ENCODE assay signal across 8 mouse cellular contexts in the genomic region with DNA sequence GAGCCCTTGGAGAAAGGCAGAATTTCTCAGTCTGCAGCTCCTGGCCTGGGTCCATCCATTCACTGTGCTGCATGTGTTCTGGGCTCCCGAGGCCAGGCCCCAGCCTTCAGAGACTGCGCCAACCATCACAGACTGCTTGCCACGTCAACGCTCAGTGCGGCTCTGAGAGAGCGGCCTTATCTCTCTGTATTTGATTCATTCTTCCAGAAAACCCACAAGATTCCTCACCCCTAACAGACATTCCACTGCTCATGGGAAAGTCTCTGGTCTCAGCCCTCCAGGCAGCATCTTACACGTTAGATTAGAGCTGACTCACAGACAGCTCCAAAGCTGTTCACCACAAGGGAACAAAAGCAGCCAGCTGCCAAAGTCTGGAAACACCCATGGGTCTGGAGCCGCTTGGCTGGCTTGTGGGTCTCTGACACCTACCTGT.
A peak's percentile ranks its signal among the peaks of the same experiment; 100 is the strongest.
DNase-seq lines count a peak whose midpoint lies in the region; ATAC-seq lines count a peak whose summit lies in the region.

No protein-coding gene starts in this region.

- H3K4me1 ChIP-seq in neural tube, embryonic 13.5 days (replicated peaks), result peaks cover 24% of the 10 kb centered on the region
- H3K4me1 ChIP-seq in heart, embryonic 10.5 days, result peaks cover 27% of the 10 kb centered on the region

- no peaks in the 10 kb centered on the region for H3K27me3 ChIP-seq in neural tube, embryonic 13.5 days
- no peaks in the 10 kb centered on the region for H3K27me3 ChIP-seq in heart, embryonic 10.5 days (ENCODE audit: insufficient read depth, poor library complexity, severe bottlenecking)

- no peaks in the 10 kb centered on the region for H3K9me3 ChIP-seq in neural tube, embryonic 13.5 days
- no peaks in the 10 kb centered on the region for H3K9me3 ChIP-seq in heart, embryonic 10.5 days

- no peak for DNase-seq in neural tube, embryonic 10.5 days (ENCODE audit: extremely low spot score, low spot score)
- DNase-seq in cerebellum, adult 11 months, result peak; percentile 50
- DNase-seq in heart, embryonic 10.5 days (ENCODE audit: low spot score), result peak; percentile 85
- DNase-seq in layer of hippocampus, postnatal 36 days, result peak; percentile 31 to 61
- DNase-seq in right cerebral cortex, postnatal 36 days (ENCODE audit: low spot score in 2 of 2), result peak; percentile 6 to 24
- DNase-seq in spleen, postnatal 4 days (ENCODE audit: low spot score in 2 of 2), result no peak

- no peak overlapping the region for H3K4me3 ChIP-seq in neural tube, embryonic 13.5 days
- no peak overlapping the region for H3K4me3 ChIP-seq in heart, embryonic 10.5 days

- 0 out of 2 replicates have a peak, but pooled peaks have one; percentile 48 for ATAC-seq in neural tube, embryonic 13.5 days (ENCODE audit: low read depth)
- no peak for ATAC-seq in activated CD4-positive, CD25-positive, alpha-beta regulatory T cell, adult 4 months

- no peak overlapping the region for H3K9ac ChIP-seq in neural tube, embryonic 13.5 days

- no peak overlapping the region for H3K27ac ChIP-seq in neural tube, embryonic 13.5 days (replicated peaks)
- H3K27ac ChIP-seq in heart, embryonic 10.5 days, result peak overlapping the region; percentile 75

- H3K36me3 ChIP-seq in neural tube, embryonic 13.5 days, result no peaks in the 10 kb centered on the region
- H3K36me3 ChIP-seq in heart, embryonic 10.5 days, result no peaks in the 10 kb centered on the region

- 78% methylated on average over 8 of the region's 8 CpGs for WGBS in neural tube, embryonic 13.5 days
- WGBS in heart, embryonic 10.5 days, result 19% methylated on average over 8 of the region's 8 CpGs

- H3K4me2 ChIP-seq in neural tube, embryonic 13.5 days, result no peak overlapping the region

Comparison
In these comparisons a context has a peak if more than half of its experiments do, and no peak if none do; other contexts are left out.
1. DNase-seq: peak in cerebellum, adult 11 months (single experiment), heart, embryonic 10.5 days (single experiment), layer of hippocampus, postnatal 36 days (2 of 2) and right cerebral cortex, postnatal 36 days (2 of 2); none in neural tube, embryonic 10.5 days (single experiment) and spleen, postnatal 4 days (0 of 2).